Mouse (Mus musculus) neutrophil, adult 65 days (primary cell): Measurements from ENCODE around the gene 4930516K23Rik. TPM values are rescaled to one million over a fixed set of nuclear protein-coding genes. Genes with fewer than 3 reads are reported as not detected.

Experiments used
- total RNA-seq: library from RNA; stranded (reverse); gene quantifications from 2 replicates; pipeline ENCODE4 v1.2.4, GENCODE M21; 2023

The 4930516K23Rik gene
- total RNA-seq, result not detected in 2 replicates

DNA sequence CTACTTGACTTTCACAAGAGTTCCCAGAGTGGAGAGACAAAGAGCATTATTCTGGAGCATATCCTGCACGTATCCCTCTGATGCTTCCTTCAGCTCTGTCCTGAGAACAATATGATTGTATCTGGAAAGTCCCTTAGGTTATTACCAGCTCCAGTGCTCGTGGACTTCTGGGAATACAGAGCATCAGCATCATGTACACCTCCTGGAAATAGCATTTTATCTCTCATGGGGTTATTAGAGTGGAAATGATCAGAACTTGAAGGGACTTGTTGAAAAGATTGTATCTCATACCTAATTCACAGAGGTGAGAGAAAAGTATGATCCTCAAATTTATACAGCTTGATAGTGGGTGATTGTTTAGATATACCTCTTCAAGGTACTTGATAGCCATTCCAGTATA, at the start of gene 4930516K23Rik:
4930516K23Rik (minus strand) TSS at position 101 of the 400 bp plus-strand sequence.

DNA sequence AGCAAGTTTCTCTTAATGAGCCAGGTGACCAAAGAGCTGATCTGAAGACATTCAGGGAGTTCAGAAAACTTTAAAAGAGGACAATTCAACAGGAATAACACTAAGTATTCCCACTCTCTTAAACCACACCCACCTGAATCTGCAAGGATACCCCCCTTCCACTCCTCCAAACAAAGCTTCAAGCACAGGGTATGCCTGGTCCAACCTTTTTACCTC, 43.4 kb upstream of the 4930516K23Rik start, which contains the start of gene Olfr646:
Olfr646 (plus strand) TSS at position 117 of the 216 bp plus-strand sequence.

DNA sequence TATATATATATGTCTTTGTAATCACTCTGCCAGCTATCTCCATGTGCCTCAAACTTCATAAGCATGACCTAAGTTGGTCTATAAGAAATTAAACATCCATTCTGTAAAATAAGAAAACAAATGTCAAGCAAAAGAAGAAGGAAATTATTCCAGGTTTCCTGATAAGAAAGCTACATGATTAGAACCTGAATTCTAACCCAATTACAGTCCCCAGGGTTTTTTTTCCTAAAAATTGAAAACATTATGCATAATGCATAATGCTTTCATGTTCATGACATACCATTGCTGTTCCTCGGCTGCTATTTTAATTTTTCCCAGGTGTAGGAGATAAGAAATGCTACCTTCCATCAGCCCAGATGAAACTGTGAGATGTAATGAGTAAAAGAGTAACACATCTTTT, 24.1 kb upstream of the 4930516K23Rik start, which contains the start of gene Olfr645:
Olfr645 (minus strand) TSS at position 101 of the 400 bp plus-strand sequence.

DNA sequence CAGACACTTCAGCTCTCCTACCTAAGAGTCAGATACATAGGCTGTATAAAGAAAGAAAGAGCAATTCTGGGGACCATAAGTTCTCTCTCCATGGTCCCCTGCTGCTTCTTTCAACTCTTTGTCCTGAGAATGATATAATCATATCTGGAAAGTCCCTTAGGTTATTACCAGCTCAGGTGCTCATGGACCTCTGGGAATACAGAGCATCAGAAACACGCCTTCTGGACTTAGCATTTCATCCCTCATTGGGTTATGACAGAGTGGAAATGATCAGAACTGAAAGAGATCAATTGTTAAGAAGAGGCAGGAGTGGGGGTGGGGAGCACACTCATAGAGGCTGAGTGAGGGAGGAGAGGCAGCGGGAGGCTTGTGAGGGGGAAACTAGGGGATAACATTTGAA, 10.5 kb upstream of the 4930516K23Rik start, which contains the start of gene Olfr644:
Olfr644 (minus strand) TSS at position 101 of the 400 bp plus-strand sequence.

DNA sequence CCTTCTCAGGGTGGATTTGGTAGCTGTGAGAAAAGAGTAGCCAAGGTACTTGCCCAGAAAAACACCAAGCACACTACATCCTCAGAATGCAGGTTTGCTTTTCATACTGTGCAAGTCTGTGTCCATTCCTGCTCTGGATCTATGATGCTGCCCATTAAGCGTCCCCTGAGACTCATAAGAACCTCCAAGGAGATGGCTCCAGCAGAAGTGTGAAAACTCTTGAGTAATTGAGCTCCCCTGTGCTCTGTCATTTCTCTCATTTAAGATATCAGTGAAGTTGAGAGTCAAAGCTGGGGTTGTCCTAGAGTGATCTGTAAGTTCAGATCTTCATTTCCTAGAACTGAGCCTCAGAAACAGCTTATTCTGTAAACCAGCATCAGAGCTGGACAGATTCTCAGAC, 8.7 kb downstream of the 4930516K23Rik start, which contains the start of gene Olfr642:
Olfr642 (minus strand) TSS at position 101 of the 400 bp plus-strand sequence.

DNA sequence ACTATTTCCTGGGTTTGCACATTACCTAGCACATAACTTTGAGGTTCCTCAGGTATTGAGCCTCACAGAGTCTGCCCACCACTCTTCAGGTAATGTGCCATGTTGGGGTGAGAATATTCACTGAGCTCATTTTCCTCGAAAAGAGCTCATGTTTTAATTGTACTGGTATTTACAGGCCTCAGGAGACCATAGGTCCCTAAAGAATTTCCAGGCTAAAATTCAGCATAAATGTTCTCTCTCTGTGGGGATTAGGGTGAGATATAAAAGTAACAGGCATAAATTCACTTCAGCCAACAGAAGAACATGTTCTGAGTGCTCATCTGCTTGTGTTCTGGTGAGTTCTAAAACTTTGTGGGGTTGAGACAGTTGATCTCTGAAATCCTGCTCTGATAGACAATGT, 26.1 kb downstream of the 4930516K23Rik start, which contains the start of gene Olfr641:
Olfr641 (plus strand) TSS at position 301 of the 400 bp plus-strand sequence.

GRCm38 (mm10) chr7:104025473-104025872, 35.8 kb downstream of the 4930516K23Rik start, which contains the start of gene Olfr640:
Gene Olfr640 (minus strand): TSS chr7:104025573.

DNA sequence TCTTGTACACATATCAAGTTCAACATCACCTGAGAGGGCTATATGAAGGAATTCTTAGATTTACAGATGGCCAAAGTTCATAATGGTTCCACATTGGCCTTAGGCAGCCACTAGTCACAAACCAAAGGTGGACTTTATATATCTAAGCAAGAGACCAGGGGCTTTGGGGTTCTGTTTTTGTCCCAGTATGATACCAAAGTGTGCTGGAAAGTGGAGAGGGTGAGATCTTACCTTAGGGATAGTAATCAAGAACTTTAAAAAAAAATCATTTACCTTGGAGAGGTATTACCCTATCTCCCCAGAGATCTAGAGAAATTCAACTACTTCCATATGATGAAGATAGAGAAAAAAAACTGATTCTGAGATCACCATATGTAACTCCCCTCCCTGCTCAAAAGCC, 44.0 kb downstream of the 4930516K23Rik start, which contains the start of gene Olfr639:
Olfr639 (minus strand) TSS at position 101 of the 400 bp plus-strand sequence.

Other genes starting within 250 kb of the 4930516K23Rik start
- 16.2 and 21.8 TPM in 2 replicates for gene Hbb-bt, start 247.4 kb downstream of the 4930516K23Rik start, total RNA-seq
- 59.0 and 111 TPM in 2 replicates for gene Hbb-bs, start 233.3 kb downstream of the 4930516K23Rik start, total RNA-seq
- gene Hbb-bh2, start 220.9 kb downstream of the 4930516K23Rik start, total RNA-seq, result not detected in 2 replicates
- gene Hbb-bh1, start 218.3 kb downstream of the 4930516K23Rik start, total RNA-seq, result not detected in 2 replicates
- not detected in 2 replicates for gene Hbb-y, start 208.2 kb downstream of the 4930516K23Rik start, total RNA-seq
- gene Olfr66, start 175.2 kb downstream of the 4930516K23Rik start, total RNA-seq, result not detected in 2 replicates
- not detected in 2 replicates for gene Olfr64, start 167.0 kb downstream of the 4930516K23Rik start, total RNA-seq
- not detected in 2 replicates for gene Olfr65, start 158.0 kb downstream of the 4930516K23Rik start, total RNA-seq
- gene Olfr631, start 132.6 kb downstream of the 4930516K23Rik start, total RNA-seq, result not detected in 2 replicates
- gene Olfr632, start 127.1 kb downstream of the 4930516K23Rik start, total RNA-seq, result not detected in 2 replicates
- not detected in 2 replicates for gene Olfr633, start 117.0 kb downstream of the 4930516K23Rik start, total RNA-seq
- gene Olfr635, start 90.3 kb downstream of the 4930516K23Rik start, total RNA-seq, result not detected in 2 replicates
- gene Olfr638, start 62.7 kb downstream of the 4930516K23Rik start, total RNA-seq, result not detected in 2 replicates
- gene Olfr639, start 44.1 kb downstream of the 4930516K23Rik start, total RNA-seq, result 0.07 and 0.09 TPM in 2 replicates
- gene Olfr640, start 35.9 kb downstream of the 4930516K23Rik start, total RNA-seq, result not detected in 2 replicates
- gene Olfr641, start 26.0 kb downstream of the 4930516K23Rik start, total RNA-seq, result not detected in 2 replicates
- gene Olfr642, start 8.8 kb downstream of the 4930516K23Rik start, total RNA-seq, result not detected in 2 replicates
- not detected in 2 replicates for gene Olfr644, start 10.4 kb upstream of the 4930516K23Rik start, total RNA-seq
- gene Olfr645, start 24.0 kb upstream of the 4930516K23Rik start, total RNA-seq, result not detected in 2 replicates
- gene Olfr646, start 43.4 kb upstream of the 4930516K23Rik start, total RNA-seq, result 0.11 TPM in 1 of 2 replicates, not detected in the other
- gene Ubqln5, start 68.4 kb upstream of the 4930516K23Rik start, total RNA-seq, result not detected in 2 replicates
- gene Olfr643, start 76.0 kb upstream of the 4930516K23Rik start, total RNA-seq, result not detected in 2 replicates
- gene Ubqln3, start 81.8 kb upstream of the 4930516K23Rik start, total RNA-seq, result not detected in 2 replicates
- gene Ubqlnl, start 89.1 kb upstream of the 4930516K23Rik start, total RNA-seq, result not detected in 2 replicates
- not detected in 2 replicates for gene Olfm5, start 103.4 kb upstream of the 4930516K23Rik start, total RNA-seq
- 0.18 TPM in 1 of 2 replicates, not detected in the other for gene Olfr648, start 121.9 kb upstream of the 4930516K23Rik start, total RNA-seq
- not detected in 2 replicates for gene Olfr649, start 134.5 kb upstream of the 4930516K23Rik start, total RNA-seq
- 1.9 and 6.6 TPM in 2 replicates for gene Trim6, start 157.3 kb upstream of the 4930516K23Rik start, total RNA-seq
- 13.1 and 16.5 TPM in 2 replicates for gene Trim34a, start 183.0 kb upstream of the 4930516K23Rik start, total RNA-seq
- 13.6 and 14.6 TPM in 2 replicates for gene Trim5, start 226.6 kb upstream of the 4930516K23Rik start, total RNA-seq